Mouse (Mus musculus) C2C12 (cell line): ENCODE measurements around the gene Cnst.

Experiments
- CEBPB ChIP-seq: IDR thresholded peaks from one replicate; pipeline ENCODE4 v1.6.1; 2011; ENCODE audit warnings: low read depth, mild to moderate bottlenecking, control low read depth, moderate library complexity
- CTCF ChIP-seq: IDR thresholded peaks from one replicate; pipeline ENCODE4 v1.5.1; 2011; ENCODE audit not compliant: control insufficient read depth, insufficient read depth, insufficient read length
- MAX ChIP-seq: IDR thresholded peaks from one replicate; pipeline ENCODE4 v1.6.1; 2011; ENCODE audit warnings: mild to moderate bottlenecking, control low read depth
- MYOD1 ChIP-seq: IDR thresholded peaks from one replicate; pipeline ENCODE4 v1.6.1; 2011; ENCODE audit warnings: low read depth; ENCODE audit not compliant: control insufficient read depth, insufficient read length
- MYOG ChIP-seq: IDR thresholded peaks from one replicate; pipeline ENCODE4 v1.6.1; 2011; ENCODE audit not compliant: control insufficient read depth, insufficient read length; ENCODE audit errors: extremely low read depth

DNA sequence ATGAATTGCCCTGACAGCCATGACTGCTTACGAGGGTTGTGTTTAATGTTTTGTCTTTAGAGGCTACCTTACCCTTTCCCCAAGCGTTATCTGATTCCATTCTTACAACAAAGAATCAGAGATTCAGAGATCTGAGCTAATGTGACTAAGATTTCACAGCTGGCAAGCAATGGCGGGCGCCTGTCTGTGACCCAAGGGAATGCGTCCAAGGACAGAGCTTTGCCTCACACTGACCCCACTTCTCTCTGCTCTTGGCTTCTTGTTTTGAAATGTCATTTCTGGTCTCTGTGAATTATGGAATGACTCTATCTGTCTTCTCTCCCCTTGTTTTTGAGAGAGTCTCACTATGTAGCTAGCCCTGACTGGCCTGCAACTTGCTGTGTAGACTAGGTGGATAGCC, 17.8 kb downstream of the Cnst start:
- no peak for TF ChIP-seq MYOD1
- no peak for TF ChIP-seq MAX
- no peak for TF ChIP-seq CTCF
- TF ChIP-seq MYOG, result no peak
- TF ChIP-seq CEBPB, result no peak
